Mouse (Mus musculus) kidney, embryonic 16.5 days (tissue): ENCODE measurements around the gene Rhoq. TPM values are rescaled to one million over a fixed set of nuclear protein-coding genes. Genes with fewer than 3 reads are reported as not detected.

Experiments used
- polyA plus RNA-seq: library from polyadenylated mRNA; unstranded; fragments of >200 nt; fragmentation: Nextera tagmentation; extraction: Ambion mirVana; gene quantifications from 2 replicates; pipeline ENCODE4 v1.2.1, GENCODE M21; 2015

The Rhoq gene
- polyA plus RNA-seq, 1 experiment from 2014 or later = 14.0 TPM

Other genes with a start within 250 kb of the Rhoq start
- 10.0 and 12.3 TPM in 2 replicates for gene Epas1, start 209.4 kb upstream of the Rhoq start, polyA plus RNA-seq
- not detected in 2 replicates for gene Tmem247, start 45.7 kb upstream of the Rhoq start, polyA plus RNA-seq
- not detected in 2 replicates for gene Atp6v1e2, start 15.2 kb upstream of the Rhoq start, polyA plus RNA-seq
- gene Pigf, start 62.3 kb downstream of the Rhoq start, polyA plus RNA-seq = 37.9 and 41.5 TPM in 2 replicates
- gene Cript, start 62.5 kb downstream of the Rhoq start, polyA plus RNA-seq = 136 and 140 TPM in 2 replicates
- 14.7 and 15.6 TPM in 2 replicates for gene Socs5, start 144.6 kb downstream of the Rhoq start, polyA plus RNA-seq